ENCODE assay signal across 20 mouse cellular contexts in genomic region chr7:116202033-116202681, GRCm38 (mm10).
A peak's percentile ranks its signal among the peaks of the same experiment; 100 is the strongest.
DNase-seq lines count a peak whose midpoint lies in the region; ATAC-seq and TF ChIP-seq lines count a peak whose summit lies in the region.
"Had no signal": no experiment of that assay in that cellular context is flagged by ENCODE, and none has a peak within 500 bp of the region (broad histone marks: within the 10 kb centered on the region; RNA-seq: fewer than 3 reads in every experiment).

No protein-coding gene starts in this region.

- no peak for TF ChIP-seq POLR2A in heart, adult 2 months (IDR thresholded peaks at IDR 0.05; ENCODE audit: insufficient read depth, low read depth, low read length)
- no peak for TF ChIP-seq POLR2A in myocyte (IDR thresholded peaks at IDR 0.05; ENCODE audit: insufficient read length, low read depth)

- no peak for TF ChIP-seq CTCF in heart, adult 2 months (IDR thresholded peaks at IDR 0.05)
- no peak for TF ChIP-seq CTCF in stomach, postnatal 0 days (IDR thresholded peaks at IDR 0.05; ENCODE audit: low read depth)

- no peak overlapping the region for H3K4me2 ChIP-seq in heart, embryonic 13.5 days
- H3K4me2 ChIP-seq in myocyte (ENCODE audit: low read depth) = peak overlapping the region; percentile 45
- no peak overlapping the region for H3K4me2 ChIP-seq in stomach, postnatal 0 days (replicated peaks; ENCODE audit: low read depth)
- H3K4me2 ChIP-seq: embryonic facial prominence, embryonic 12.5 days; hindbrain, embryonic 13.5 days; kidney, embryonic 15.5 days; limb, embryonic 12.5 days; liver, embryonic 13.5 days had no signal

- TF ChIP-seq EP300 in heart, adult 2 months (IDR thresholded peaks at IDR 0.05; ENCODE audit: insufficient read depth, low read depth, low read length) = no peak
- TF ChIP-seq EP300 in stomach, postnatal 0 days (optimal IDR thresholded peaks at IDR 0.05) = no peak

- ATAC-seq in heart, embryonic 13.5 days (ENCODE audit: extremely low read depth, insufficient number of reproducible peaks, low FRiP score, low TSS enrichment) = no peak
- peak; percentile 44 for ATAC-seq in stomach, postnatal 0 days (ENCODE audit: low FRiP score, low TSS enrichment)
- ATAC-seq: forebrain, embryonic 16.5 days; inflammation-experienced regulatory T-cells, adult 6 months had no signal

- 0 out of 2 replicates have a peak overlapping the region, but pooled peaks have one; percentile 7 for H3K27ac ChIP-seq in heart, embryonic 13.5 days (replicated peaks)
- no peak overlapping the region for H3K27ac ChIP-seq in heart, adult 2 months
- H3K27ac ChIP-seq in stomach, postnatal 0 days (replicated peaks) = peak overlapping the region; percentile 84
- H3K27ac ChIP-seq: embryonic facial prominence, embryonic 12.5 days; hindbrain, embryonic 13.5 days; kidney, embryonic 15.5 days; limb, embryonic 12.5 days; liver, embryonic 13.5 days had no signal

- H3K79me2 ChIP-seq in heart, adult 2 months (replicated peaks; ENCODE audit: control insufficient read depth, insufficient read depth, low read length) = no peaks in the 10 kb centered on the region
- H3K79me2 ChIP-seq in myocyte (ENCODE audit: control insufficient read depth, insufficient read depth) = no peaks in the 10 kb centered on the region

- intact Hi-C loops in heart, adult 2 months (cut with DNase I) = no loop called here

- H3K9ac ChIP-seq in heart, embryonic 13.5 days = no peak overlapping the region
- no peak overlapping the region for H3K9ac ChIP-seq in heart, adult 2 months (ENCODE audit: low read depth, low read length)
- H3K9ac ChIP-seq in stomach, postnatal 0 days (ENCODE audit: low read length) = no peak overlapping the region
- H3K9ac ChIP-seq: embryonic facial prominence, embryonic 12.5 days; hindbrain, embryonic 13.5 days; kidney, embryonic 15.5 days; limb, embryonic 12.5 days; liver, embryonic 13.5 days had no signal

- H3K36me3 ChIP-seq in heart, embryonic 13.5 days = no peaks in the 10 kb centered on the region
- no peaks in the 10 kb centered on the region; the same call in 1 of the 2 replicates for H3K36me3 ChIP-seq in heart, adult 2 months (ENCODE audit: control insufficient read depth, insufficient read depth, low read length)
- H3K36me3 ChIP-seq in myocyte (ENCODE audit: control insufficient read depth, insufficient read depth) = no peaks in the 10 kb centered on the region
- H3K36me3 ChIP-seq in stomach, postnatal 0 days (ENCODE audit: control insufficient read depth, insufficient read depth, low read length) = no peaks in the 10 kb centered on the region
- H3K36me3 ChIP-seq: embryonic facial prominence, embryonic 12.5 days; hindbrain, embryonic 13.5 days; kidney, embryonic 15.5 days; limb, embryonic 12.5 days; liver, embryonic 13.5 days had no signal

- no peak overlapping the region for H3ac ChIP-seq in myocyte (ENCODE audit: control insufficient read depth, insufficient read length)

- no peak for DNase-seq in heart, adult 2 months
- peak; percentile 32 for DNase-seq in lung, postnatal 14 days
- no peak for DNase-seq in lung, postnatal 4 days
- DNase-seq in stomach, postnatal 0 days (ENCODE audit: low spot score) = peak; percentile 37
- DNase-seq in liver = no peak
- DNase-seq in testis, postnatal 10 days (ENCODE audit: low spot score) = no peak
- DNase-seq: adrenal gland, adult 2 months; cerebellum, adult 9-11 months; kidney, postnatal 4 days; liver, embryonic 13.5 days; thymus, postnatal 14 days had no signal

- H3K9me3 ChIP-seq in heart, embryonic 13.5 days = no peaks in the 10 kb centered on the region
- no peaks in the 10 kb centered on the region for H3K9me3 ChIP-seq in stomach, postnatal 0 days (ENCODE audit: control insufficient read depth, low read length)
- H3K9me3 ChIP-seq: embryonic facial prominence, embryonic 12.5 days; hindbrain, embryonic 13.5 days; kidney, embryonic 15.5 days; limb, embryonic 12.5 days; liver, embryonic 13.5 days had no signal

- H3K4me1 ChIP-seq in heart, embryonic 13.5 days = peaks cover 90% of the 10 kb centered on the region
- H3K4me1 ChIP-seq in heart, adult 2 months (ENCODE audit: control insufficient read depth, insufficient read depth, low read length) = peaks cover 7% of the 10 kb centered on the region; the same call in 1 of the 2 replicates
- H3K4me1 ChIP-seq in stomach, postnatal 0 days (replicated peaks; ENCODE audit: control insufficient read depth, insufficient read depth) = peaks cover 7% of the 10 kb centered on the region; the same call in 1 of the 2 replicates
- H3K4me1 ChIP-seq: hindbrain, embryonic 13.5 days had no signal

- no peak overlapping the region for H3K4me3 ChIP-seq in heart, embryonic 13.5 days
- no peak overlapping the region for H3K4me3 ChIP-seq in heart, adult 2 months
- no peak overlapping the region for H3K4me3 ChIP-seq in myocyte
- no peak overlapping the region for H3K4me3 ChIP-seq in stomach, postnatal 0 days (ENCODE audit: low read depth, low read length)
- H3K4me3 ChIP-seq: embryonic facial prominence, embryonic 12.5 days; erythroblast, embryonic 14.5 days; hindbrain, embryonic 13.5 days; kidney, embryonic 15.5 days; limb, embryonic 12.5 days; liver, embryonic 13.5 days had no signal

- WGBS in heart, embryonic 13.5 days = 66% methylated on average over 10 of the region's 10 CpGs
- WGBS in heart, adult 2 months = 76% methylated on average over 10 of the region's 10 CpGs
- WGBS in stomach, postnatal 0 days = 51% methylated on average over 10 of the region's 10 CpGs

- H3K27me3 ChIP-seq in heart, embryonic 13.5 days (replicated peaks) = no peaks in the 10 kb centered on the region
- H3K27me3 ChIP-seq in heart, adult 2 months (ENCODE audit: control insufficient read depth, insufficient read depth, low read length) = no peaks in the 10 kb centered on the region
- no peaks in the 10 kb centered on the region for H3K27me3 ChIP-seq in myocyte (ENCODE audit: control insufficient read depth, insufficient read depth, insufficient read length)
- H3K27me3 ChIP-seq in stomach, postnatal 0 days (ENCODE audit: control insufficient read depth, insufficient read depth, low read length) = no peaks in the 10 kb centered on the region
- H3K27me3 ChIP-seq: embryonic facial prominence, embryonic 12.5 days; hindbrain, embryonic 13.5 days; kidney, embryonic 15.5 days; limb, embryonic 12.5 days; liver, embryonic 13.5 days had no signal

TF ChIP-seq in myocyte, 11 proteins besides CTCF, POLR2A, EP300 and RAD21:
- TF ChIP-seq MYOG (IDR thresholded peaks at IDR 0.05; ENCODE audit: control insufficient read depth in 1 of 3, insufficient read depth in 1 of 3, insufficient read length in 2 of 3, low read depth in 2 of 3) (peak; percentile 39 to 83 (median 59)), MYOD1 (IDR thresholded peaks at IDR 0.05; ENCODE audit: control insufficient read depth in 1 of 3, insufficient read length in 2 of 3, low read depth in 2 of 3) (peak in 2 of 3 experiments; percentile 71 to 76), POLR2AphosphoS2 (IDR thresholded peaks at IDR 0.05; ENCODE audit: insufficient read length, low read depth) (no peak), TCF12 (IDR thresholded peaks at IDR 0.05; ENCODE audit: insufficient read depth, poor library complexity, severe bottlenecking) (peak; percentile 53)

Comparison
In these comparisons a context has a peak if more than half of its experiments do, and no peak if none do; other contexts are left out.
1. DNase-seq: peak in lung, postnatal 14 days (single experiment) and stomach, postnatal 0 days (single experiment); none in heart, adult 2 months (0 of 2), lung, postnatal 4 days (0 of 2), liver (single experiment) and testis, postnatal 10 days (single experiment).